Mouse (Mus musculus): ENCODE results near the gene Tsfm. TPM values are rescaled to one million over a fixed set of nuclear protein-coding genes. Genes with fewer than 3 reads are reported as not detected.

The Tsfm gene
- total RNA-seq, 2 experiments from 2014 or later = 28.0 to 29.0 TPM

- no peak for DNase-seq (ENCODE audit: low spot score in 2 of 2)
Measured at GRCm38 (mm10) chr10:126963821-126964220, 66.8 kb downstream of the Tsfm start.

GRCm38 (mm10) chr10:126962966-126963330 lies 67.7 kb downstream of the Tsfm start:
- no peak for DNase-seq (ENCODE audit: low spot score in 2 of 2)

GRCm38 (mm10) chr10:126962271-126962965 lies 68.2 kb downstream of the Tsfm start:
- peak; percentile 32 to 74 for DNase-seq (ENCODE audit: low spot score in 2 of 2)

GRCm38 (mm10) chr10:126961757-126962156 lies 68.9 kb downstream of the Tsfm start:
- DNase-seq (ENCODE audit: low spot score in 2 of 2) = peak; percentile 54 to 70

Small RNA genes within 50 kb of the gene (microRNA-seq; reads per million reads assigned to microRNA genes)
- gene Mir26a-2 = 13.7 to 65.6 reads per million in 2 experiments
- gene Mir546 = 0 to 0.39 reads per million in 2 experiments

Other genes starting within 250 kb of the Tsfm start
- gene Atp23, start 129.5 kb downstream of the Tsfm start, total RNA-seq (2021) = 1 to 10 TPM; 7.4 to 8.9 TPM
- gene Ctdsp2, start 52.1 kb downstream of the Tsfm start, total RNA-seq (2021) = 100 to 1,000 TPM; 108 to 115 TPM
- gene Avil, start 30.1 kb downstream of the Tsfm start, total RNA-seq (2021) = under 1 TPM; 0.25 to 0.77 TPM
- 10 to 100 TPM; 11.2 to 12.6 TPM for gene Mettl1, start 10.6 kb upstream of the Tsfm start, total RNA-seq (2021)
- gene Eef1akmt3, start 10.7 kb upstream of the Tsfm start, total RNA-seq (2021) = under 1 TPM; 0.17 to 0.38 TPM
- 1 to 10 TPM in 1 of 2 experiments, under 1 TPM in 1; 0.91 to 1.2 TPM for gene Cyp27b1, start 17.4 kb upstream of the Tsfm start, total RNA-seq (2021)
- gene March9, start 29.3 kb upstream of the Tsfm start, total RNA-seq (2021) = 10 to 100 TPM; 20.5 to 21.9 TPM
- gene Cdk4, start 32.7 kb upstream of the Tsfm start, total RNA-seq (2021) = 10 to 100 TPM; 83.9 to 91.1 TPM
- 10 to 100 TPM; 60.3 to 60.7 TPM for gene Tspan31, start 39.4 kb upstream of the Tsfm start, total RNA-seq (2021)
- gene Agap2, start 44.4 kb upstream of the Tsfm start, total RNA-seq (2021) = 100 to 1,000 TPM; 807 to 841 TPM
- gene Os9, start 90.3 kb upstream of the Tsfm start, total RNA-seq (2021) = 100 to 1,000 TPM; 105 to 107 TPM
- gene B4galnt1, start 134.4 kb upstream of the Tsfm start, total RNA-seq (2021) = 100 to 1,000 TPM; 122 to 124 TPM
- 10 to 100 TPM; 10.2 to 13.5 TPM for gene Slc26a10, start 149.8 kb upstream of the Tsfm start, total RNA-seq (2021)
- gene Arhgef25, start 159.2 kb upstream of the Tsfm start, total RNA-seq (2021) = 100 to 1,000 TPM; 338 to 373 TPM
- gene Dtx3, start 164.9 kb upstream of the Tsfm start, total RNA-seq (2021) = 100 to 1,000 TPM; 210 to 217 TPM
- 100 to 1,000 TPM; 103 to 114 TPM for gene Pip4k2c, start 180.7 kb upstream of the Tsfm start, total RNA-seq (2021)
- gene Kif5a, start 232.5 kb upstream of the Tsfm start, total RNA-seq (2021) = 100 to 1,000 TPM; 839 to 860 TPM
- 100 to 1,000 TPM; 253 to 259 TPM for gene Dctn2, start 235.5 kb upstream of the Tsfm start, total RNA-seq (2021)

Data from layer of hippocampus, adult 18-20 months (tissue).